Mouse (Mus musculus) cerebellum, adult 2 months (tissue): ENCODE results near the gene Tbck.

Experiments
- CTCF ChIP-seq: fragments of 200-500 bp; IDR thresholded peaks from 2 replicates; pipeline ENCODE4 v1.5.1; 2011; ENCODE audit warnings: low read depth, mild to moderate bottlenecking, control low read depth, low read length, moderate library complexity, borderline replicate concordance; ENCODE audit not compliant: insufficient read depth
- POLR2A ChIP-seq: fragments of 200-500 bp; IDR thresholded peaks from 2 replicates; pipeline ENCODE4 v1.6.1; 2011; ENCODE audit warnings: low read length, control low read depth, borderline replicate concordance; ENCODE audit not compliant: insufficient read depth

DNA sequence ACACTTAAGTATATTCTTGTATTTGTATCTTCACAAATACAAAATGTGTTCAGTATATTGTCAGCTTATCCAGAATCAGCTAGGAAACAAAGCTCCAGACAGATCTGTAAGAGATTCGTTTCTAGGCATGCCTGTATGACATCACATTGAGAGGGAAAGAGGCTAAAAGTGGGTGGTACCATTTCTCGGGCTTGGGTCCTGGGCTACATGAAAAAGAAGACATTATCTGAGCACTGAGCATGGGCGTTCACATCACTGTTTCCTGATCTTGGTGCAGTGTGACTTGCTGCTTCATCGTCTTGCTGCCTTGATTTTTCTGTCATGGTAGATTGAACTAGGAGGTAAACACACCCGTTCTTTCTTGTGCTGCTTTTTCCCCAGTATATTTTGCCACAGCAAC, 127.8 kb downstream of the Tbck start:
- no peak for TF ChIP-seq CTCF
- TF ChIP-seq POLR2A: no peak
